Mouse (Mus musculus): Measurements from ENCODE around the gene Nfkb2.

DNA sequence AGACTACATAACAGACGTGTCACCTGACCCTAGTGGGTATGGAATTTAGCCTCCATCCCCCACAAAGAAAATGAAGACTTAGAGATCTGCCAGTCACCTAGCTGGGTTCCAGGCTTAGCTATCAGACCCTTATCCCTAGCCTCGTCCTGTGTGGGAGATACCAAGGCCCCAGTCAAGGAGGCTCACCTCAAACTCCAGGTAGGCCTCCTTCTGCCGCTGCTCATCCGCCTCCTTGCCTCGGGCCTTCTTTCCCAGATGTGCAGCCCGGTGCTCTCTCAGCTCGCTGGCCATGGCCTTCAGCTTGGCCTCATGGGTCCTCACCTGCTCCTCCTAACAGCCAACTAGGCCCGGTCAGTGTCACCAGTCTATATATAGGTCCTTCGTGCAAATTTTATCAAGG lies 9.0 kb downstream of the Nfkb2 start:
- TF ChIP-seq TAL1 (IDR thresholded peaks at IDR 0.05; ENCODE audit: low read length) (no peak), GATA1 (IDR thresholded peaks at IDR 0.05; ENCODE audit: low read length) (no peak)

All from erythroblast, embryonic 14.5 days (primary cell).